Mouse (Mus musculus) liver (tissue): ENCODE measurements at regions not wholly inside any gene's neighbourhood (a gene's known extent, or its start where the extent isn't known, plus 50 kb on each side); places are given as distances from the start of the nearest gene placed in this dataset.

Experiments
- DNase-seq: peaks from one replicate; pipeline ENCODE4 v3.0.0-alpha.2; 2020; ENCODE audit warnings: mixed read lengths

DNA sequence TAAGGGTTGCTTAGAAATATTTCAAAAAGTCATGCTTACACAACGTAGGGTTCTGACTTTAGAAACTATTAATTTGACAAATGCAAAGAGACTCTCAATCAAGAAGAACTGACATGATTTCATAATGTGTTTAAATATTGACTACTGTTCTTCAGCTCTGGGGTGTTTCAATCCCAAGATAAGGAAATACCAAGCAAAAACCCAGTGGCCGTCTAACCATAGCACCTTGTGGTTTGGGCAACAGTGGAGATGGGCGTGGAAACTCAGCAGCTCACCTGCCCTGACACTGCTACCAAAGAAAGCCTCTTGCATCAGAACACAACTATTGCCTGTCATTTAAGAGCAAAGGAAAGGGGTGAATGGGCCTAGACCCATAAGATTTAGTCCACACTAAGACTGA is 119.9 kb downstream of the Foxa2 start:
- no peak for DNase-seq

- DNase-seq = no peak
Observed at GRCm38 (mm10) chr2:147907341-147907740, 139.4 kb downstream of the Foxa2 start.

DNA sequence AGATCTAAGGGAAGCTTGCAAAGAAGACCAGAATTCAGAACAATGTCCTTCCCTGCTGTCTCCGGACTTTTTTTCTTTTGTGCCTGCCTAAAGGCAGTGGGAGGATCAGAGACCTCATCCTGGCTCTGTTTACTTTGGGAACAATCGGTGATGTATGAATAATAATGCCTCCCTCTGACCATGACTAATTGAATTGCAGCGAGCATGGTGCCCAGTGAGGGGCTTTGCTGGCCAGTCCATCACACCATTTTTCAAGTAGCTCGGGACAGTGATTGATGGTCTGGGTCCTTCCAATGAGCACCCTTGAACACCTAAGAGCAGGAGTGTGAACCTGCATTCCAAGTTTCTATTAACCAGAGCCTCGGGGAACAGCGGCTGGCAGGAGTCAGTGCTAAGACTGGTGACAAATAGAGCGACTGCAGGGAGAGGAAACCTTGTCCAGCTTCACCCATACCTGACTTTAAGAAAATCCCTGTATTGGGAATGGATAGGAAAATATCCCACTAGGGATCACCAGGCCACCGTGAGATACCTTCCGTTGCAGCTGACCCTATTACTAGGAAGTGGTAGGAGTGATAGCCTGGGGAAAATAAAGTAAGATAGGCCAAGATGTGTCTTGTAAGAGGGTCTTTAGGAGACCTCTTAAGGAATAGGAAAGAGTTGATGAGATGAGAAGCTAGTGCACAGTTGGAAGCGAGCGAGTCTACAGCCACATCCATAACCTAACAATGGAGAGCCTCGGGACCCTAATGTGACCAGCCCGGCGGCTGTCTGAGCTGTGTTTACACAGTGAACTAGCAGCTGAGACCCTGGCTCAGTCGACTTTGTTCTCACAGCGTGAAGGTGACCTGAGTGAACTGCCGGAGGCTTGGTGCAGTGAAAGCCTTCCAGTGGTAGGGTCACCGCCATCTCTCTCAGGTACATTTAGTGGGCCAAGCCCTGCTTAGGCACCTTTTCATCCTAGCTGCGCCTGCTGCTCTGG is 140.7 kb downstream of the Foxa2 start:
- peak; percentile 6 for DNase-seq

DNA sequence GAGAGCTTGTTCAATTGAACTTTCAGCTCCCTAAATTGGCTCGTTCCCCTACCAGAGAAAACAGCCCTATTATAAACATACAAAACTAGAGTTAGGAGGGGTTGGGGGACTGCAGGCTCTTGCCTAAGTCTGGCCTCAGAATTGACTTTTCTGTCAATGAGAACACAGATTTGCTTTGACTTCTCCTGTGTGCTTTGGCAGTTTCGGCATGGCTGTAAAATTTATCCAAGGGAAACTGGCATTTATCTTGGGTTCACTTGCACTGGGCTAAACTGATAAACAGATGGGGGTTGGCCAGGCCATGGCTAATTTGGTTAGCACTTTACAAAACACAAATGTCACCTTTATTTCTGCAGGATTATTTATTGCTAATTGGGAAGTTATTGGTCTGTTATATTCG is 141.7 kb downstream of the Foxa2 start:
- DNase-seq = no peak

GRCm38 (mm10) chr2:147899236-147899635 is 147.5 kb downstream of the Foxa2 start:
- no peak for DNase-seq

DNA sequence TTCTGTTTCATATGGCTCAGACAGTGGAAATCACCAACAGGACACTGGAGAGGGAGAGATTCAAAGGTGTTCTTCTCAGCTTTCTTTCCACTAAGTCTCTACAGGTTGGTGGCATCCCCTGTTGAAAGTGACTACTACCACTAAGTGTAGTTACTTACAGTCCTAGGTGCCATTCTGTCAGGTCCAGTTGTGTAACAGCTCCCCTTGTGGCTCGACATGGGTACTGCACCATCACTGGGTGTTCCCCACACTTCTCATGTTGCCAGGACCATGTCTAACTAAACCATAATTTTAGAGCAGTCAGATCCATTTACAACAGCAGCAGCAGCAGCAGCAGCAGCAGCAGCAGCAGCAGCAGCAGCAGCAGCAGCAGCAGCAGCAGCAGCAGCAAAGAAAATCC is 151.1 kb downstream of the Foxa2 start:
- DNase-seq = peak; percentile 36

DNA sequence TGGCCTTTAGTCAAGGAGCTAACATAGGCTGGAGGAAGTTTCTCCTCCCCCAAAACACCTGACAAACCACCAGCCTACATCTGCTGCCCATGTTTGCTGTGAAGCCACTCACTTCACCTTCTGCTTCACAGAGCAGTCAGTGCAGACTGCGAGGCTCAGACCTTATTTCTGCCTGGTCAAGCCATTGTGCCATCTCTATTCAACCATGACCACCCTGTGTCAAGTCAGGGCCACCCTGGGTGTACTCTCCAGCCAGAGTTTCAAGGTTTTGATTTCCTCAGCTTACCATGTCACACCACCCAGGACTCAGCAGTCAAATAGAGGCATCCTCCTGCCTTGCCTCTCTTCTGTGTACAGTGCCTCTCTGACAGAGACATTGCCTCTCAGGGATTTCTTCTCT is 152.6 kb downstream of the Foxa2 start:
- no peak for DNase-seq

DNA sequence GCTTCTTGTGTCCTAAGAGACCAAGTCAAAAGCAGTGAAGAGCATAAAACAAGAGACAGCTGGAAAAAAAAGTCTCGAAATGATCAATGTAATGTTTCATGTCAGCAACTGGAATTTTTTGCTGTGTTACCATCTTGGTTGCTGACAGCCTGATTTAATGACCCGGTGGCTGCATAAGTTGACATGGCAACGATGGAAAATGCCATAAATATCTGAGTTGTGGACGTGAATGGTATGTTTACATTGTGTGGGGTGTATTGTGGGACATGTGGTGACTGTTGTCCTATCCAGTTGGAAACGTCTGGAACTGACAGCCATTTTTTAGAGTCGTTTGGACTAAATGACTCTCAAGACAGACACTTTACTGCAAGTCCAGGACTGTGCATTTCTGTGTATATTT is 160.6 kb downstream of the Foxa2 start:
- no peak for DNase-seq

GRCm38 (mm10) chr2:147877907-147878306 is 168.9 kb downstream of the Foxa2 start:
- DNase-seq = no peak

DNA sequence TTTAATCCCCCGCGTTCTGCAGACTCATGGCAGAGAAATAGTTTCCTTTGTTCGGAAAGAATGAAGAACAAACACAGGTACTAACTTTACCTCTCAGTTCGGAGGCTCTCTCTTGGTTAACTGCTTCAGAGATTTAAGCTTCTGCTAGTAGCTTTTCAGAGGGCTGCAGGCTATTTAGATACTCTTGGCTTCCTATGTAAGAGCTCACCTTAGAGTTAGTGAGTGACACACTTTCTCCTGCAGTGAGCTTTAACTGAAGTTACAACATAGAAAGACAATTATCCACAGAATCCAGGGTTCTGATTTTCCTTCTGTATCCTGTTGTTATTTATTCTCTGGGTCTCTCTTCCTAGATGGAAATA is 169.2 kb downstream of the Foxa2 start:
- DNase-seq = no peak

DNA sequence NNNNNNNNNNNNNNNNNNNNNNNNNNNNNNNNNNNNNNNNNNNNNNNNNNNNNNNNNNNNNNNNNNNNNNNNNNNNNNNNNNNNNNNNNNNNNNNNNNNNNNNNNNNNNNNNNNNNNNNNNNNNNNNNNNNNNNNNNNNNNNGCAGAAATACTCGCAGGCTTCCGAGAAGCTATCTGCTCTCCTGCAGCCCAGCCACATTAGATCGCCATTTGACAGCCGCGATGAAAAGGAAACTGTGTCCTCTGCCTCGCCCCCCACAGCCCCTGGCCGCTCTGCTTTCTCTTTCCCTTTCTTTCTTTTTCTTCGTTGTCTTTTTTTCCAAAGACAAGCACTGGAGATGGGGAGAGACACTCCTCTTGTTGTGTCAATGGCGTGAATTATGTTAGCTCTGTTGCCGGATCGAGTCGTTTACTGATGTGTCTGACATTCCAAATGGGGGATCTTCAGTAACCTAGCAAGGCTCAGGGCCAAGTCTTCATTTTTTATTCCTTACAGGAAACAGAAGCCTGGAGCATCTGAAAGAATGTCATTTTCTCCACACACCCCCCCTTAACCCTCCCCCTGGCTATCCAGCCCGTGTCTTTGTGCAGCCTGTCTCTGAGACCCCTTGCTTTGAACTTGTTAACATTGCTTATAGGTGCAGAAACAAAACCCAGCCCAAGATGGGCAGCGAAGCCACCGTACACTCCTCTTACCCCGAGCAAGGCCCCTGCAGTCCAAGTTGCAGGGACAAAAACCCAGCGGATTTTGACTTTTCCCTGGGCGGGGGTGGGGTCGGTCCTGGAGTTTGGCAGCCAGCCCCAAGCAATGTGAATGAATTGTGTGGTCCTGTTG is 169.8 kb downstream of the Foxa2 start:
- DNase-seq = no peak

DNA sequence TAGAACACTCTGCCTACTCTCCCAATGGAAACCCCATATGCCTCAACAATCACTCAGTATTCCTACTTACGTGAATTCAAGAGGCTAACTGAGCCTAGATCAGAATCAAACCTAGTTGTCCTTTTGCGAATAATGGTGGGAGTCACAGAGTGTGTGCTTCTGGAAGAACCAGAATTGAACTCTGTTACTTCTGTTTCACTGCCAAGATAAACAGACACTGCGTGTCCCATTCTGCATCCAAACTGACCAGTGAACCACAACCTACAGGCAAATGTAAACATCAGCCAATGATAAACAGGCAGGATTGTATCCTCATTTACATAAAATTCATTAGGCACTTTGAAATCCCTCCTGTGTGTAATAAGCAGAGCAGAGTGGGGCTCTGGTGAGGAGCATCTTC is 173.8 kb downstream of the Foxa2 start:
- DNase-seq = no peak

DNA sequence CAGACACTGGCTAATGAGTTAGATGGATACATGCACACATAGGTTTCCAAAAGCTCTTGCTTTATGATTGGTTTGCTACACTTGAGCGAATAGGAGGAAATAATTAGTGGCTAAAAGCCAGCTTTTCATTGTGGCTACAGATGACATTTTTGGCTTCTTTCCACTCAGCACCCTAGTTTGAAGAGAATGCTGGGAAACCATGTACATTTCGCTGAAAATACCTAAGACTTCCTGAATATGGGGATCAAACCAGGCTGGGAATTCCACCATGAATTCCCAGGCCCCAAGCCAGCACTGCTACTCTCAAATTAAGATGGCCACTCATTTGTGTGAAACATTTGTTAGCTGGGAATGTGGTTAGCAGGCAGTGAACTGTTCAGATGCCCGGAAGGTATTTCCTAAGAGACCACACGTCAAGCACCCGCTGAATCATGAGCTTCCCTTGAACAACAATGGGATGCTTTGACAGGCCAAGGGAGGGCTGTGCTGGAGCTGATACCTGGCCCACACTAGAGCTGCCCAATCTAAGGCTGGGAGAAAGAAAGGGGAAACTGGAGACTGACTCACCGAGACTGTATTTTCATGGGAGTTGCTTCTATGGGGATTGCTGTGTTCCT is 195.5 kb downstream of the Foxa2 start:
- no peak for DNase-seq

GRCm38 (mm10) chr2:147846968-147847749 is 199.6 kb downstream of the Foxa2 start:
- DNase-seq = peak; percentile 30

DNA sequence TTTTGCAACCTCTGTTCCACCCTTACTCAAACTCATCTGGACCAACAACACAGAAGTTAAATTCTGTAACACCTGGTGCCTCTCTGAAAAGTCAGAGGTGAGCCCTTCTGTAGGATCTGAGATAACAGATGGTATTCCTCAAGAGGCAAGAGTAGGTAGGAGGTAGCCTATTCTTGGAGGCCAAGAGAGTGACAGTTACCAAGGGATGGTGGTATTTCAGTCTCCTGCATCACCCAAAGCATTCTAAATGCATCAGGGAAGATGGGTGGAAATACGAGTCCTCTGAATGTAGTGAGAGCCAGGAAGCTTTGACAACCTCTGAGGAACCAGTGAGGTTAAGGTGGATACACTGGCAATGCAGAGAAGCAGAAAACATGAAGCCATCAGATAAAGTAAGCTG is 201.5 kb downstream of the Foxa2 start:
- DNase-seq = no peak

GRCm38 (mm10) chr2:147840936-147841335 is 205.8 kb downstream of the Foxa2 start:
- no peak for DNase-seq

DNA sequence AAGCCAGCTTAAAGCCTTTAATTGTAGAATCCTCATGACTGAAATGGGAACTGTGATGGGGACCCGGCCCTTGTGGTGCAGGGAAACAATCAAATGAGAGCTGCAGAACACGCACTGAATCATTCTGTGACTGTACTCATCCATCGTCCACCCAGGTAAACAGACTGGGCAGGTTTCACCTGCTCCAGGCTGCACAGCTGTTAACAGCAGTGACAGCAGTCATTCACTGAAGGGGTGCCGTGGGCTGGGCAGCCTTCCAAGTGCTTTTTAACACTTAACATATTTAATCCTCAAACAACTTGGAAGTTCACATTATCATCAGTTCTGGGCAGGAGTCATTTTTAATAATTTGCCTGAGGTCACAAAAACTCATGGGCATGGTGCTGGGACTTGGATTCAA is 208.2 kb downstream of the Foxa2 start:
- no peak for DNase-seq

DNA sequence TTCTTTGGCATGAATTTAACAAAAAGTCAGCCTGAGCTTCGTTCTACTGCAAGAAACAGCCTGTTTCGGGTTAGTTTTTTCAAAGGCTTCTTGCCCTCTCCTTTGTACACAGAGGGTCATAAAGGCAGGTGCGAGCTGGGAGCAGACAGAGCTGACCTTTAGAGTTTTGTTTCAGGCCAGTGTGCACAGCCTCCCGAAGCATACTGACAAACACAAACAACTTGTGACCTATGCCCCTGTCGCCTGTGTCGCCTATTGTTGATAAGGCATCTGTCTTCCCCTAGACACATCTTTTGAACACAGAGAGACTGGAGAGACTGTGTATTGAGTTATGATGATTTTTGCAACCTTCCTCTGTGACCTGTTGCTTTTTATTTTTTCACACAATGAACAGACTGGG is 216.2 kb downstream of the Foxa2 start:
- DNase-seq = no peak

DNA sequence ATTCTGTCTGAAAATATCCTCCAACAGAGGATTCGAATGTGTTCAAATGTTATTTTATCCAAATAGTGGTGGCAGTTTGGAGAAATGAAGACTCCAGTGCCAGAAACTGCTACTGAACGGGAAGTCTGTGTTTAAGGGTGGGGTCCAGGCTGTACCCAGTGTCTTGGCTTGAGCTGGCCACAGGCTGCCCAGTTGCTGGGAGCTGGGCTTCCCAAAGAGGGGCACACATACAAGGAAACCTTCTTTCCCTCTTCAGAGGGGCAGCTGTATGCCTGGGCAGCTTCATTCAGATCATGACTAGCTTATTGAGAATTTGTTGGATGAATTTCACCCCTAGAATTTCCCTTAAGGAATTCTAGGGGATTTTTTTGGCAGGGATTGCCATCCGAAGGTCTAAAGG is 229.8 kb downstream of the Foxa2 start:
- DNase-seq = no peak

GRCm38 (mm10) chr2:147814231-147814630 is 232.5 kb downstream of the Foxa2 start:
- no peak for DNase-seq

GRCm38 (mm10) chr2:147813516-147813915 is 233.3 kb downstream of the Foxa2 start:
- no peak for DNase-seq

- DNase-seq = peak; percentile 10
Observed at GRCm38 (mm10) chr2:147808036-147808675, 238.6 kb downstream of the Foxa2 start.
